Mouse (Mus musculus) liver, embryonic 12.5 days (tissue): Measurements from ENCODE around the gene Olfm2. TPM values are rescaled to one million over a fixed set of nuclear protein-coding genes. Genes with fewer than 3 reads are reported as not detected.

Source experiments
- ATAC-seq: fragments of 200-750 bp; cut with Nextera tagmentation; 2 replicates; pipeline ENCODE4 v1.8.0; 2017; ENCODE audit warnings: moderate number of reproducible peaks, mild to moderate bottlenecking, moderate library complexity
- H3K27ac ChIP-seq: fragments of 300-500 bp; sonication (generic); 2 replicates; pipeline ENCODE4 v1.5.1; 2016; ENCODE audit warnings: mild to moderate bottlenecking
- H3K27me3 ChIP-seq: fragments of 300-500 bp; sonication (generic); replicated peaks from 2 replicates; pipeline ENCODE4 v1.6.1; 2016; ENCODE audit warnings: mild to moderate bottlenecking, moderate library complexity
- H3K36me3 ChIP-seq: fragments of 300-500 bp; sonication (generic); 2 replicates; pipeline ENCODE4 v1.6.1; 2016; ENCODE audit warnings: mild to moderate bottlenecking, moderate library complexity
- H3K4me1 ChIP-seq: fragments of 300-500 bp; sonication (generic); 2 replicates; pipeline ENCODE4 v1.6.1; 2016
- H3K4me2 ChIP-seq: fragments of 300-500 bp; sonication (generic); 2 replicates; pipeline ENCODE4 v1.6.1; 2016; ENCODE audit warnings: mild to moderate bottlenecking, moderate library complexity
- H3K4me3 ChIP-seq: fragments of 300-500 bp; sonication (generic); 2 replicates; pipeline ENCODE4 v1.5.1; 2016; ENCODE audit warnings: mild to moderate bottlenecking, moderate library complexity
- H3K9ac ChIP-seq: fragments of 300-500 bp; sonication (generic); 2 replicates; pipeline ENCODE4 v1.6.1; 2016; ENCODE audit warnings: mild to moderate bottlenecking, moderate library complexity
- H3K9me3 ChIP-seq: fragments of 300-500 bp; sonication (generic); replicated peaks from 2 replicates; pipeline ENCODE4 v1.6.1; 2016; ENCODE audit warnings: mild to moderate bottlenecking, moderate library complexity
- WGBS: fragments of 180-500 bp; shearing (Covaris S2); methylation state at CpG from one replicate; pipeline ENCODE4 v1.1.7; 2016; ENCODE audit not compliant: insufficient replicate concordance; 5-methylcytosine and 5-hydroxymethylcytosine counted together
- polyA plus RNA-seq: library from polyadenylated mRNA; unstranded; fragments of >200 nt; fragmentation: Nextera tagmentation; extraction: Ambion mirVana; gene quantifications from 2 replicates; pipeline ENCODE4 v1.2.1, GENCODE M21; 2016

Gene Olfm2
- polyA plus RNA-seq, 1 experiment from 2014 or later, result 0.32 TPM

- Histone ChIP-seq H3K4me3 (no peak overlapping the region), H3K27ac (no peak overlapping the region), H3K36me3 (no peaks in the 10 kb centered on the region), H3K9me3 (no peaks in the 10 kb centered on the region), H3K9ac (no peak overlapping the region), H3K4me2 (no peak overlapping the region), H3K27me3 (peaks cover 23% of the 10 kb centered on the region), H3K4me1 (0 out of 2 replicates have a peak, but pooled peaks cover 7% of the 10 kb centered on the region)
- ATAC-seq, result no peak
- 67% methylated on average over 1 of the region's 1 CpGs for WGBS
Observed at GRCm38 (mm10) chr9:20689403-20689802, 56.7 kb downstream of the Olfm2 start.

DNA sequence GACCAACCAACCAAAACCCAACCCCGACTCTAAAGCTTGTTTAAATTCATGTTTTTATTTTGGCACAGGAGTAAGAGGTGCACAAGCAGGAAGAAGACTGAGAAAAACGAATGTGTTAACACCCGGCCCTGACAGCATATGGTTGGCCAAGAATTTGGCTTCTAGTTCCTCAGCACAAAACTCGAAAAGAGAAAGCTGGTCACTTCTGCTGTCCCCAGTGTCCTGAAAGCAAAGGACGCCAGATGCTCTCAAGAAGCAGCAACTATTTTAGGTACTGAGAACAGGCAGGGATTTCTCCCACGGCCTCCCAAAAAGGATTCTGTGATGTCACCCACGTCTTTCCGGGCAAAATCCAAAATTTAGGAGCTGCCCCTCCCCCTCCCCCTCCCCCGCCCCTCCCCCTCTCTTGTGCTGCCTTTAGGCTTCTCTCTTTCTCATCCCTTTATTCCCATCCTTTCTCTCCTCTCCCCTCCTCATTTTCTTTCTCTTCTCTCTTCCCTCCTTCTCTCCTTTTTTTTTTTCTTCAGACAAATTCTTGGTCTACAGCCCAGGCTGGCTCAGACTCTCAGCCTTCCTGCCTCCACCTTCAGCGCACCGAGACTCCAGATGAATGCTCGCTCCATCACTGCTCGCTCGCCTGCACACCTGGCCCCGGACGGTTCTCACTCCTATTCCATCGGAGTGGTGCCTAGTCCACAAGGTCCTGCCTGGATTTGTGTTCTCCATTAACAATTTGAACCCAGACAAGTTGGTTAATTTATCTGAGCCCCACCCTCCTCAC is 60.9 kb downstream of the Olfm2 start:
- H3K9me3 ChIP-seq, result no peaks in the 10 kb centered on the region
- H3K27me3 ChIP-seq, result no peaks in the 10 kb centered on the region
- H3K4me2 ChIP-seq, result no peak overlapping the region
- no peak overlapping the region for H3K4me3 ChIP-seq
- H3K9ac ChIP-seq, result no peak overlapping the region
- ATAC-seq, result no peak
- H3K27ac ChIP-seq, result no peak overlapping the region
- H3K36me3 ChIP-seq, result no peaks in the 10 kb centered on the region
- H3K4me1 ChIP-seq, result 0 out of 2 replicates have a peak, but pooled peaks cover 7% of the 10 kb centered on the region
- 44% methylated on average over 17 of the region's 17 CpGs for WGBS

- H3K4me2 ChIP-seq, result no peak overlapping the region
- ATAC-seq, result no peak
- H3K27me3 ChIP-seq, result no peaks in the 10 kb centered on the region
- 49% methylated on average over 2 of the region's 2 CpGs for WGBS
- H3K9me3 ChIP-seq, result no peaks in the 10 kb centered on the region
- no peak overlapping the region for H3K4me3 ChIP-seq
- H3K27ac ChIP-seq, result no peak overlapping the region
- no peak overlapping the region for H3K9ac ChIP-seq
- no peaks in the 10 kb centered on the region for H3K4me1 ChIP-seq
- no peaks in the 10 kb centered on the region for H3K36me3 ChIP-seq
Observed at GRCm38 (mm10) chr9:20682389-20682722, 63.8 kb downstream of the Olfm2 start.

GRCm38 (mm10) chr9:20681546-20682388 is 64.4 kb downstream of the Olfm2 start:
- Histone ChIP-seq H3K9me3 (no peaks in the 10 kb centered on the region), H3K36me3 (no peaks in the 10 kb centered on the region), H3K4me2 (no peak overlapping the region), H3K27me3 (no peaks in the 10 kb centered on the region), H3K9ac (no peak overlapping the region), H3K4me1 (no peaks in the 10 kb centered on the region), H3K27ac (no peak overlapping the region), H3K4me3 (no peak overlapping the region)
- no peak for ATAC-seq
- 32% methylated on average over 7 of the region's 7 CpGs for WGBS

DNA sequence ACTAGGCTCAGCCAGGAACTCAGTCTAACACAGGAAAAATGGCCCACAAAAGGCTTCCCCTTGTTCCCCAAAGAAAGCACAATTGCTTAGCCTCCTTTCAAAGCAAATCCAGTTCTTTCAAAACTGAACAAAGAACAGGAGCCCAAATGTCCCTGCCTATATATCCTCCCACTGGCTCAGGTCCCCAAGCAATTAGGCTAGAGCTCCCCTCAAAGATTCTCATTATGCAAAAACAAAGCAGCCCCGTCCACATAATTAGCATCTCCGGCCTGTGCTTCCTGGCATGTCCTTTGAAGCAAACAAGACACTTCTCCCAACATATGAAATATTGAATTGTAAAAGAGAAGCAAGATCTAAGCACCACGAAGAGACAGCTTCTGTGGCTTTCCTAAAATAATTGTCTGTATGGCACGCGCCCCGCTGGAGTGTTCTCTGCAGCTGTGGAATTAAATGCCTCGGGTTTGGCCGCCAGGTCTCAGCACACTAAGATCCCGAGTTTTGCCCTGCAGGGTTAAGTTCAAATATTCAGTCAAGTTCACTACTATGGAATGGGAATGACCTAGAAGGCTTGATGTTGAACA is 65.7 kb downstream of the Olfm2 start:
- H3K4me1 ChIP-seq, result no peaks in the 10 kb centered on the region
- WGBS, result 66% methylated on average over 9 of the region's 9 CpGs
- no peak for ATAC-seq
- no peak overlapping the region for H3K9ac ChIP-seq
- no peak overlapping the region for H3K4me2 ChIP-seq
- no peak overlapping the region for H3K4me3 ChIP-seq
- no peaks in the 10 kb centered on the region for H3K36me3 ChIP-seq
- no peak overlapping the region for H3K27ac ChIP-seq
- no peaks in the 10 kb centered on the region for H3K9me3 ChIP-seq
- H3K27me3 ChIP-seq, result 0 out of 2 replicates have a peak, but pooled peaks cover 5% of the 10 kb centered on the region

DNA sequence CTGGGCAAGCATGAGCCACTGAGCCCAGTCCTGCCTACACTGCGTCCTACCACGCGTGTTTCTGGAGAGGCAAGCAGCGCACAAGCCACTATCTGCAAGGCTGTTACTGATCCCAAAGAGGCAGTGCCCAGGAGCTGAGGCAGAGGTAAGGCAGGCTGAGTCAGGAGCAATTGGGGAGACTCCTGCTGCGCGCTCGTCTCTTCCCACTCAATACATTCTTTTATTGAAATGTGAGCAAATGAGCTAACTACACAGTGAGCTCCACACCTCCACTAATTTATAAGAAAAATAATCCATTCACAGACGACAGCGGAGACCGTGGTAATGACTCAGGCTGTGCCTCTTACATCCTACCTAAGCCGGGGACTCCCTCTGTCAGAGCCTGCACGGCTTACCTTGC is 68.3 kb downstream of the Olfm2 start:
- no peak overlapping the region for H3K4me2 ChIP-seq
- no peak overlapping the region for H3K27ac ChIP-seq
- H3K36me3 ChIP-seq, result no peaks in the 10 kb centered on the region
- no peak overlapping the region for H3K4me3 ChIP-seq
- no peak for ATAC-seq
- no peaks in the 10 kb centered on the region for H3K4me1 ChIP-seq
- H3K9ac ChIP-seq, result no peak overlapping the region
- 0 out of 2 replicates have a peak, but pooled peaks cover 5% of the 10 kb centered on the region for H3K27me3 ChIP-seq
- 80% methylated on average over 12 of the region's 12 CpGs for WGBS
- H3K9me3 ChIP-seq, result no peaks in the 10 kb centered on the region

DNA sequence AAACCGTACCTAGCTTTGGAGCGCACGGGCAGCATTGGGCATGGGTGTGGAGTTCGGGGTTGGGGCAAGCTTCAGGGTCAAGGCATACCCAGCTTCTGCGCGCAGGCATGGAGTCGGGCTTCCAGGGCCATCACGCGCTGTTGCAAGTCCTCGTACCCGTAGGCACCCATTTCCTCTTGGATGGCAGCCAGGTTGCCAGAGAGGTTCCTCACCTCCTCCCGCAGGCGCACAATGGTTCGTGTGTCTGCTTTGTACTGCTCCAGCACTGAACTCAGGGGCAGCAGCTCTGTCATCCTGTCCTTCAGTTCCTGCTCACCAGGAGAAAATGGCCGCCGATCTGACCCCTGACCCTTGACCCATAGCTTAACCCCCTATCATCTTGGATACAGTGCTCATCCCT is 74.1 kb downstream of the Olfm2 start:
- H3K4me1 ChIP-seq, result peaks cover 3% of the 10 kb centered on the region
- H3K4me3 ChIP-seq, result no peak overlapping the region
- 80% methylated on average over 16 of the region's 16 CpGs for WGBS
- peaks cover 14% of the 10 kb centered on the region; the same call in 1 of the 2 replicates for H3K27me3 ChIP-seq
- ATAC-seq, result no peak
- H3K9me3 ChIP-seq, result no peaks in the 10 kb centered on the region
- H3K9ac ChIP-seq, result no peak overlapping the region
- H3K27ac ChIP-seq, result no peak overlapping the region
- H3K4me2 ChIP-seq, result no peak overlapping the region
- H3K36me3 ChIP-seq, result no peaks in the 10 kb centered on the region

DNA sequence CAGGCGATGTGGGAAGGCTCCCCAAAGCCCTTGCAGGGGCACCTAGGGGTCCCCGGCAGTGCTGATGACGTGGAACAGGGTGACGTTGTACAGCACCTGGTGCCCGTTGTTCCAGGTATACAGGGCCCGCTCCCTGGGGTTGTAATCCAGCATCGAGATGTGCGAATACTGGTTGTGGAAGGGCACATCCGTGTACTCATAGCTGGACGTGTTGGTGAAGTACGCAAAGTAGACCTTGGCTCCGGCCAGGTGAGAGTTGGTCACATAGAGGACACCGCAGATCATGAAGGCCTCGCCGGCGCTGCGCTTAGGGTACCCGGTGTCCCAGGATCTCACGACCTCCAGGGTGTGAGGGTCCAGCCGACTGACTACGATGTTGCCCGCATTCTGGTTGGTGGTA is 78.1 kb downstream of the Olfm2 start:
- Histone ChIP-seq H3K9me3 (no peaks in the 10 kb centered on the region), H3K9ac (no peak overlapping the region), H3K4me1 (peaks cover 20% of the 10 kb centered on the region), H3K36me3 (peaks cover 25% of the 10 kb centered on the region), H3K4me3 (no peak overlapping the region), H3K27me3 (peaks cover 9% of the 10 kb centered on the region; the same call in 1 of the 2 replicates), H3K27ac (no peak overlapping the region), H3K4me2 (no peak overlapping the region)
- ATAC-seq, result no peak
- 86% methylated on average over 22 of the region's 22 CpGs for WGBS

- Histone ChIP-seq H3K4me2 (peak overlapping the region; percentile 32), H3K4me3 (no peak overlapping the region), H3K27ac (no peak overlapping the region), H3K9me3 (no peaks in the 10 kb centered on the region), H3K9ac (peak overlapping the region; percentile 25; the same call in 1 of the 2 replicates), H3K27me3 (peaks cover 7% of the 10 kb centered on the region; the same call in 1 of the 2 replicates), H3K36me3 (peaks cover 40% of the 10 kb centered on the region), H3K4me1 (peaks cover 20% of the 10 kb centered on the region)
- ATAC-seq, result peak; percentile 48
- 4% methylated on average over 7 of the region's 7 CpGs for WGBS
Observed at GRCm38 (mm10) chr9:20666510-20667034, 79.6 kb downstream of the Olfm2 start.

- Histone ChIP-seq H3K4me2 (0 out of 2 replicates have a peak overlapping the region, but pooled peaks have one; percentile 32), H3K4me3 (no peak overlapping the region), H3K36me3 (peaks cover 46% of the 10 kb centered on the region), H3K9ac (no peak overlapping the region), H3K9me3 (no peaks in the 10 kb centered on the region), H3K27ac (no peak overlapping the region), H3K27me3 (peaks cover 2% of the 10 kb centered on the region; the same call in 1 of the 2 replicates), H3K4me1 (peaks cover 20% of the 10 kb centered on the region)
- 29% methylated on average over 8 of the region's 8 CpGs for WGBS
- ATAC-seq, result no peak
Observed at GRCm38 (mm10) chr9:20665925-20666324, 80.2 kb downstream of the Olfm2 start.

GRCm38 (mm10) chr9:20664982-20665637 is 81.0 kb downstream of the Olfm2 start:
- no peak overlapping the region for H3K9ac ChIP-seq
- H3K9me3 ChIP-seq, result no peaks in the 10 kb centered on the region
- peaks cover 54% of the 10 kb centered on the region for H3K36me3 ChIP-seq
- H3K27ac ChIP-seq, result no peak overlapping the region
- no peak overlapping the region for H3K4me3 ChIP-seq
- H3K4me1 ChIP-seq, result peaks cover 20% of the 10 kb centered on the region
- no peaks in the 10 kb centered on the region; the same call in 1 of the 2 replicates for H3K27me3 ChIP-seq
- 73% methylated on average over 5 of the region's 5 CpGs for WGBS
- ATAC-seq, result no peak
- no peak overlapping the region for H3K4me2 ChIP-seq
